Mouse (Mus musculus): ENCODE measurements around the gene Gm20509. TPM values are rescaled to one million over a fixed set of nuclear protein-coding genes. Genes with fewer than 3 reads are reported as not detected.

Gene Gm20509
- polyA plus RNA-seq (2012; rRNA removed), result 0.20 TPM in 1 of 2 replicates, not detected in the other

GRCm38 (mm10) chr9:73102181-73102580 lies at the start of gene Gm20509:
Gm20509 (plus strand) TSS chr9:73102470.

GRCm38 (mm10) chr9:73101536-73101935 lies 734 bp upstream of the Gm20509 start, which contains the start of gene Khdc3:
Khdc3 (plus strand) TSS chr9:73101836.

GRCm38 (mm10) chr9:73112919-73113906 lies 10.9 kb downstream of the Gm20509 start, which contains the start of gene Rsl24d1:
Rsl24d1 (plus strand) TSS chr9:73113426.

Other genes with a start within 250 kb of the Gm20509 start
- 1.4 and 2.1 TPM in 2 replicates for gene Pygo1, start 176.8 kb upstream of the Gm20509 start, polyA plus RNA-seq (2012; rRNA removed)
- gene Dyx1c1, start 143.7 kb upstream of the Gm20509 start, polyA plus RNA-seq (2012; rRNA removed), result 1.1 and 1.2 TPM in 2 replicates
- not detected in 2 replicates for gene Gm44503, start 143.6 kb upstream of the Gm20509 start, polyA plus RNA-seq (2012; rRNA removed)
- gene Ccpg1os, start 117.1 kb upstream of the Gm20509 start, polyA plus RNA-seq (2012; rRNA removed), result 8.1 and 8.2 TPM in 2 replicates
- 4.7 and 5.7 TPM in 2 replicates for gene Ccpg1, start 117.0 kb upstream of the Gm20509 start, polyA plus RNA-seq (2012; rRNA removed)
- 9.9 and 12.2 TPM in 2 replicates for gene Pigb, start 62.1 kb upstream of the Gm20509 start, polyA plus RNA-seq (2012; rRNA removed)
- 6.6 and 9.8 TPM in 2 replicates for gene Rab27a, start 57.6 kb upstream of the Gm20509 start, polyA plus RNA-seq (2012; rRNA removed)
- gene Khdc3, start 634 bp upstream of the Gm20509 start, polyA plus RNA-seq (2012; rRNA removed), result 33.9 and 54.0 TPM in 2 replicates
- 11.1 and 13.6 TPM in 2 replicates for gene Rsl24d1, start 11.0 kb downstream of the Gm20509 start, polyA plus RNA-seq (2012; rRNA removed)